Mouse (Mus musculus) kidney, embryonic 14.5 days (tissue): ENCODE results near the gene Tti1. TPM values are rescaled to one million over a fixed set of nuclear protein-coding genes. Genes with fewer than 3 reads are reported as not detected.

ENCODE experiments used
- ATAC-seq: fragments of 200-750 bp; cut with Nextera tagmentation; 2 replicates; pipeline ENCODE4 v1.8.0; 2017; ENCODE audit warnings: moderate number of reproducible peaks, mild to moderate bottlenecking, moderate TSS enrichment, moderate library complexity; ENCODE audit not compliant: low FRiP score, low TSS enrichment
- H3K27ac ChIP-seq: fragments of 300-500 bp; sonication (generic); 2 replicates; pipeline ENCODE4 v1.5.1; 2014; ENCODE audit warnings: low read depth, mild to moderate bottlenecking, low read length, moderate library complexity, mixed read lengths
- H3K27me3 ChIP-seq: fragments of 300-500 bp; sonication (generic); 2 replicates; pipeline ENCODE4 v1.6.1; 2014; ENCODE audit warnings: mild to moderate bottlenecking, low read length; ENCODE audit not compliant: control insufficient read depth, insufficient read depth
- H3K36me3 ChIP-seq: fragments of 300-500 bp; sonication (generic); 2 replicates; pipeline ENCODE4 v1.6.1; 2014; ENCODE audit warnings: low read length, mixed read lengths; ENCODE audit not compliant: control insufficient read depth, insufficient read depth
- H3K4me1 ChIP-seq: fragments of 300-500 bp; sonication (generic); 2 replicates; pipeline ENCODE4 v1.6.1; 2014; ENCODE audit warnings: low read length, mixed read lengths; ENCODE audit not compliant: control insufficient read depth, insufficient read depth
- H3K4me2 ChIP-seq: fragments of 300-500 bp; sonication (generic); replicated peaks from 2 replicates; pipeline ENCODE4 v1.6.1; 2014; ENCODE audit warnings: low read depth, mild to moderate bottlenecking, low read length
- H3K4me3 ChIP-seq: fragments of 300-500 bp; sonication (generic); 2 replicates; pipeline ENCODE4 v1.5.1; 2014; ENCODE audit warnings: mild to moderate bottlenecking, low read length
- H3K9ac ChIP-seq: fragments of 300-500 bp; sonication (generic); 2 replicates; pipeline ENCODE4 v1.6.1; 2014; ENCODE audit warnings: low read depth, mild to moderate bottlenecking, low read length, moderate library complexity
- H3K9me3 ChIP-seq: fragments of 300-500 bp; sonication (generic); 2 replicates; pipeline ENCODE4 v1.6.1; 2016; ENCODE audit warnings: low read length; ENCODE audit not compliant: control insufficient read depth
- WGBS: fragments of 180-500 bp; shearing (Covaris S2); extraction: QIAGEN DNeasy Blood & Tissue Kit; methylation state at CpG from one replicate; pipeline ENCODE4 v1.1.7; 2014; 5-methylcytosine and 5-hydroxymethylcytosine counted together
- polyA plus RNA-seq: library from polyadenylated mRNA; unstranded; fragments of >200 nt; fragmentation: Nextera tagmentation; extraction: Ambion mirVana; gene quantifications from 2 replicates; pipeline ENCODE4 v1.2.1, GENCODE M21; 2014

Tti1 gene
- polyA plus RNA-seq, 1 experiment from 2014 or later = 26.6 TPM

- no peaks in the 10 kb centered on the region for H3K36me3 ChIP-seq
- WGBS = 2% methylated on average over 18 of the region's 18 CpGs
- H3K27me3 ChIP-seq = peaks cover 30% of the 10 kb centered on the region
- no peaks in the 10 kb centered on the region for H3K9me3 ChIP-seq
- peak overlapping the region; percentile 37 for H3K4me2 ChIP-seq
- H3K27ac ChIP-seq = no peak overlapping the region
- H3K4me1 ChIP-seq = peaks cover 17% of the 10 kb centered on the region; the same call in 1 of the 2 replicates
- peak overlapping the region; percentile 13; the same call in 1 of the 2 replicates for H3K4me3 ChIP-seq
- H3K9ac ChIP-seq = 0 out of 2 replicates have a peak overlapping the region, but pooled peaks have one; percentile 2
- ATAC-seq = no peak
These were observed 87.5 kb downstream of the Tti1 start for GRCm38 (mm10) chr2:157940586-157941185.

GRCm38 (mm10) chr2:157936676-157937075 lies 91.6 kb downstream of the Tti1 start:
- H3K36me3 ChIP-seq = no peaks in the 10 kb centered on the region
- H3K9ac ChIP-seq = no peak overlapping the region
- no peak overlapping the region for H3K4me3 ChIP-seq
- H3K9me3 ChIP-seq = no peaks in the 10 kb centered on the region
- no peak for ATAC-seq
- 82% methylated on average over 4 of the region's 4 CpGs for WGBS
- H3K27ac ChIP-seq = no peak overlapping the region
- peaks cover 10% of the 10 kb centered on the region; the same call in 1 of the 2 replicates for H3K4me1 ChIP-seq
- peaks cover 27% of the 10 kb centered on the region for H3K27me3 ChIP-seq
- no peak overlapping the region for H3K4me2 ChIP-seq

GRCm38 (mm10) chr2:157935444-157936171 lies 92.6 kb downstream of the Tti1 start:
- no peaks in the 10 kb centered on the region for H3K9me3 ChIP-seq
- H3K4me2 ChIP-seq = no peak overlapping the region
- ATAC-seq = no peak
- H3K27ac ChIP-seq = no peak overlapping the region
- 74% methylated on average over 11 of the region's 11 CpGs for WGBS
- no peak overlapping the region for H3K9ac ChIP-seq
- H3K27me3 ChIP-seq = peaks cover 16% of the 10 kb centered on the region
- no peaks in the 10 kb centered on the region for H3K36me3 ChIP-seq
- H3K4me1 ChIP-seq = peaks cover 2% of the 10 kb centered on the region; the same call in 1 of the 2 replicates
- no peak overlapping the region for H3K4me3 ChIP-seq

- 74% methylated on average over 4 of the region's 4 CpGs for WGBS
- ATAC-seq = no peak
- no peak overlapping the region for H3K9ac ChIP-seq
These were observed 95.6 kb downstream of the Tti1 start for GRCm38 (mm10) chr2:157932655-157933054.

More at GRCm38 (mm10) chr2:157932655-157933054, 95.6 kb downstream of the Tti1 start:
- no peak overlapping the region for H3K4me3 ChIP-seq
- H3K27me3 ChIP-seq = peaks cover 4% of the 10 kb centered on the region; the same call in 1 of the 2 replicates
- H3K4me1 ChIP-seq = no peaks in the 10 kb centered on the region
- H3K4me2 ChIP-seq = no peak overlapping the region
- no peaks in the 10 kb centered on the region for H3K9me3 ChIP-seq
- H3K27ac ChIP-seq = no peak overlapping the region
- no peaks in the 10 kb centered on the region for H3K36me3 ChIP-seq

Other genes starting within 250 kb of the Tti1 start
- gene Vstm2l, start 113.8 kb downstream of the Tti1 start, polyA plus RNA-seq = 0.26 and 0.43 TPM in 2 replicates
- 41.1 and 53.3 TPM in 2 replicates for gene Rprd1b, start 64 bp upstream of the Tti1 start, polyA plus RNA-seq
- gene Tgm2, start 118.0 kb upstream of the Tti1 start, polyA plus RNA-seq = 15.3 and 17.3 TPM in 2 replicates
- 3.7 and 5.2 TPM in 2 replicates for gene D630003M21Rik, start 200.8 kb upstream of the Tti1 start, polyA plus RNA-seq
- 0.19 TPM in 1 of 2 replicates, not detected in the other for gene Bpi, start 229.7 kb upstream of the Tti1 start, polyA plus RNA-seq